Mouse (Mus musculus): ENCODE measurements around the gene Nudt15.
"Not testable (repeated sequence)": the region's sequence is repeated elsewhere in the genome, so short reads cannot be mapped to it uniquely, and the experiment has no call there.

Gene Nudt15

GRCm38 (mm10) chr14:73548051-73548450 is at the start of gene Nudt15:
Gene Nudt15, minus strand, starts transcription at chr14:73548242.
- no peak for DNase-seq (ENCODE audit: low read depth, low spot score)

- no peak for DNase-seq (ENCODE audit: low read depth, low spot score)
Measured at GRCm38 (mm10) chr14:73592166-73592565, 44.1 kb upstream of the Nudt15 start.

GRCm38 (mm10) chr14:73588080-73588479 is 40.0 kb upstream of the Nudt15 start:
- no peak for DNase-seq (ENCODE audit: low read depth, low spot score)

- no peak for DNase-seq (ENCODE audit: low read depth, low spot score)
Measured at GRCm38 (mm10) chr14:73576336-73576735, 28.3 kb upstream of the Nudt15 start.

- DNase-seq (ENCODE audit: low read depth, low spot score): no peak
Measured at GRCm38 (mm10) chr14:73574053-73574452, 26.0 kb upstream of the Nudt15 start.

- DNase-seq (ENCODE audit: low read depth, low spot score): no peak
Measured at GRCm38 (mm10) chr14:73571143-73571542, 23.1 kb upstream of the Nudt15 start.

- DNase-seq (ENCODE audit: low read depth, low spot score): not testable (repeated sequence)
Measured at GRCm38 (mm10) chr14:73569831-73570230, 21.8 kb upstream of the Nudt15 start.

- no peak for DNase-seq (ENCODE audit: low read depth, low spot score)
Measured at GRCm38 (mm10) chr14:73553122-73553696, 5.2 kb upstream of the Nudt15 start.

- peak; percentile 88 for DNase-seq (ENCODE audit: low read depth, low spot score)
Measured at GRCm38 (mm10) chr14:73552341-73553121, 4.5 kb upstream of the Nudt15 start.

GRCm38 (mm10) chr14:73551164-73551563 is 3.1 kb upstream of the Nudt15 start:
- no peak for DNase-seq (ENCODE audit: low read depth, low spot score)

GRCm38 (mm10) chr14:73550732-73551131 is 2.7 kb upstream of the Nudt15 start:
- no peak for DNase-seq (ENCODE audit: low read depth, low spot score)

- no peak for DNase-seq (ENCODE audit: low read depth, low spot score)
Measured at GRCm38 (mm10) chr14:73550291-73550690, 2.2 kb upstream of the Nudt15 start.

GRCm38 (mm10) chr14:73547034-73547433 is 1.0 kb downstream of the Nudt15 start:
- no peak for DNase-seq (ENCODE audit: low read depth, low spot score)

- DNase-seq (ENCODE audit: low read depth, low spot score): no peak
Measured at GRCm38 (mm10) chr14:73543781-73544180, 4.3 kb downstream of the Nudt15 start.

GRCm38 (mm10) chr14:73535641-73536040 is 12.4 kb downstream of the Nudt15 start:
- no peak for DNase-seq (ENCODE audit: low read depth, low spot score)

- no peak for DNase-seq (ENCODE audit: low read depth, low spot score)
Measured at GRCm38 (mm10) chr14:73533755-73534465, 14.1 kb downstream of the Nudt15 start.

- DNase-seq (ENCODE audit: low read depth, low spot score): not testable (repeated sequence)
Measured at GRCm38 (mm10) chr14:73528661-73529060, 19.4 kb downstream of the Nudt15 start.

GRCm38 (mm10) chr14:73524766-73525448 is 23.1 kb downstream of the Nudt15 start, which contains the start of gene Sucla2:
Gene Sucla2, plus strand, starts transcription at chr14:73525319.
- peak; percentile 95 for DNase-seq (ENCODE audit: low read depth, low spot score)

- no peak for DNase-seq (ENCODE audit: low read depth, low spot score)
Measured at GRCm38 (mm10) chr14:73524136-73524535, 23.9 kb downstream of the Nudt15 start.

- peak; percentile 95 for DNase-seq (ENCODE audit: low read depth, low spot score)
Measured at GRCm38 (mm10) chr14:73509765-73510423, 38.1 kb downstream of the Nudt15 start, which contains the start of gene Med4. Gene Med4, plus strand, starts transcription at chr14:73510025.
